Mouse (Mus musculus) hematopoietic stem cell, adult 5-6 weeks (primary cell): ENCODE data around the gene Echs1. TPM values are rescaled to one million over a fixed set of nuclear protein-coding genes. Genes with fewer than 3 reads are reported as not detected.

Source experiments
- ATAC-seq, 2 experiments: fragments of 125-278 bp in 1 of 2; replicated peaks in 1 of 2; 2 replicates each; pipeline ENCODE4 v1.8.0; 2016 to 2017; ENCODE audit warnings: inconsistent platforms in 2 of 2, mild to moderate bottlenecking in 2 of 2, moderate number of reproducible peaks in 2 of 2, low read depth in 1 of 2, moderate TSS enrichment in 1 of 2; ENCODE audit not compliant: low FRiP score in 2 of 2, poor library complexity in 2 of 2, severe bottlenecking in 2 of 2, insufficient read depth in 1 of 2, low TSS enrichment in 1 of 2
- total RNA-seq: library from RNA; stranded (forward); fragments of 172-1452, 232-1000 nt; gene quantifications from 2 replicates; pipeline ENCODE4 v1.2.3, GENCODE M21; 2017

The Echs1 gene
- total RNA-seq, 1 experiment from 2014 or later, result 65.3 TPM

DNA sequence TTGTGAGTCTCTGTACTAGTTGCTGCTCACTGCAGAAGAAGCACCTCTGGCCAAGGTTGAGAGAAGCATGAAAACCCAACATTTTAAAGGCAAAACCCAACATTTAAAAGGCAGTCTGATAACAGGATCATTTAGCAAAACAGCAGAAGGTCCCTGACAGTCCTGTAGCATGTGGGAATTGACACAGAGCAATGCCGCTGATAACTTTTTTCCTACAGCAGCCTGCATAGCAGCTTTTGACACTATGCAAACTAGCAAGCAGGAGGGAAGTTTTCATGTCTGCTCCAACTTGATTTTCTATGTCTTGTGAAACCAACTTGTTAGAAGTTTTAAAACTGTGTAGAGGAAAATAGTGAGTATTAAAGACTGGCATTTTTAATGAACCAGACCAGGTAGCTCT is 8.1 kb upstream of the Echs1 start:
- ATAC-seq, result no peak

DNA sequence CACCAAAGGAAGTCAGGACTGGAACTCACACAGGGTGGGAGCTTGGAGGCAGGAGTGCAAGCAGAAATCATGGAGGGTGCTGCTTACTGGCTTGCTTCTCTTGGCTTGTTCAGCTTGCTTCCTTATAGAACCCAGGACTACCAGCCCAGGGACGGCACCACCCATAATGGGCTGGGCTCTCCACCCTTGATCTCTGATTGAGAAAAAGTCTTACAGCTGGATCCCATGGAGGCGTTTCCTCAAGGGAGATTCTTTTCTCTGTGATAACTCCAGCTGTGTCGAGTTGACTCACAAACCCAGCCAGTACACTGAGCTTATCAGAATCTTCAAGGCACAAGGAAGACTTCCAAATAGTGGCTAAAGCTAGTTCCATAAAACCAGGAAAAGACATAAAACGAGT is 6.5 kb upstream of the Echs1 start:
- ATAC-seq, result no peak

DNA sequence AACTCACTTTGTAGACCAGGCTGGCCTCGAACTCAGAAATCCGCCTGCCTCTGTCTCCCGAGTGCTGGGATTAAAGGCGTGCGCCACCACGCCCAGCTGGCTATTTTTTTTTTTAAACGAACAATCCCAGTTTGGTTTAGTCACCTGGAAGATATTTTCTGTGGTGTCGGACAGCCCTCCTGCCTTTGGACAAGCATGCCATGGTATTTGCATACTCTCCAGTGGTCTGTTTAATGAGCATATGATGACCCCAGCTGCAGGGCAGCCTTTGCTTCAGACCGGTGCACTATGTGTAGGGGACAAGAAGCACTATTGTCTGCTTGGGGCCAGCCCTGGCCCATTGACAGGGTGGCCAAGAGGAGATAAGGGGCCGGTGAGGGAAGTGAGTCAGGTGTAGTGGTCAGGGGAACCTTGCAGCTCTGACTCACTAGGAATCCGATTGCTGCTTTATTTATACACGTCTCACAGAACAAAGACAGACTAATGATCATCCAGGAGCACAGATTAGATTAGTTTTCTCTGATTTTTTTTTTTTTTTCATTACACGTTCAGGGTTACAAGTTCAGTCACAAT is 5.1 kb upstream of the Echs1 start:
- ATAC-seq, result no peak

DNA sequence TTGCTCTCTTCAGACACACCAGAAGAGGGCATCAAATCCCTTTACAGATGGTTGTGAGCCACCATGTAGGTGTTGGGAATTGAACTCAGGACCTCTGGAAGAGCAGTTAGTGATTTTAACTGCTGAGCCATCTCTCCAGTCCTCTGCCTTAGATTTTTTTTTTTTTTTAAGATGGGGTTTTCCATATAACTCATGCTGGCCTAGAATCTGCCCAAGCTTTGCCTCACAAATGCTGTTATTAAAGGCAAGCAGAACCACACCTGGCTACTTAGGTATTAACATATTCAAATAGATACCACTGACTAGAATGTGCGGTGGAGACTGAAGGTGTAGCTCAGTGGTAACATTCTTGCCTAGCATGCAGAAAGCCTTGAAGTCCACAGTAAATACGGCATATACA is 4.2 kb upstream of the Echs1 start:
- ATAC-seq, result no peak

DNA sequence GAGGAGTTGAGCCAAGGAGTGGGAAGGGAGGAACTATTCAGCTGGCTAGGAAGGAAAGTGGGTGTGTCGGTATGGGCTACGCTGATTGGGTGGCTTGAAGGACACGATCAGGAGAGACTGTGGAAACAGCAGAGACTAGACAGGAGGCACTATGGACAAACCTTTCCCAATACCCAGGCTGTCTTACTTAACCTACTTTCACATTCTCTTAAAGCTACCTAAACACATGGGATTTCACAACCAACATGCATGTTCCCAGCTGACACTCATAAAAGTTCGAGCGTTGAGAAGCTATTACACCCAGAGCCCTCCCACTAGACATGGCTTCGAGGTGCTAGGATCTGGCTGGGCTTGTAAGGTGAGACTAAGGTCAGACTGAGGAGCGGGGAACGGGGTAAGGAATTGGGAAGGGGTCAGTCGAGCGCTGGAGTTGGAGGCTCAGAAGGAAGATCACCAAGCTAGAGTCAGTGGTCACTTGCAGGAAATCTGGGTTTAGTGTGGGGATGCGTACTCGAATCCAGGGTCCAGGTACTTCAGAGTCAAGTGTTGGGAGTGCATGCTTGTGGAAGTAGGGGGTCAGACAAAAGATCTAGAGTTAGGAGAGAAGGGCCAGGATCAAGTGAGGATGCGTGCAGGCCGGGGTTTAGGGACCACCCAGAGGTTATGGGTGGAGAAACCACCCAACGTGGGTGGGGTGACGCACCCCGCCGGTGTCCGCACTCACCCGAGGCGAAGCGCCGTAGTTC is 520 bp downstream of the Echs1 start, which contains the start of gene Paox:
Gene Paox, plus strand, starts transcription at position 217 of the 746 bp plus-strand sequence.
- ATAC-seq, result peak; percentile 40 to 60

DNA sequence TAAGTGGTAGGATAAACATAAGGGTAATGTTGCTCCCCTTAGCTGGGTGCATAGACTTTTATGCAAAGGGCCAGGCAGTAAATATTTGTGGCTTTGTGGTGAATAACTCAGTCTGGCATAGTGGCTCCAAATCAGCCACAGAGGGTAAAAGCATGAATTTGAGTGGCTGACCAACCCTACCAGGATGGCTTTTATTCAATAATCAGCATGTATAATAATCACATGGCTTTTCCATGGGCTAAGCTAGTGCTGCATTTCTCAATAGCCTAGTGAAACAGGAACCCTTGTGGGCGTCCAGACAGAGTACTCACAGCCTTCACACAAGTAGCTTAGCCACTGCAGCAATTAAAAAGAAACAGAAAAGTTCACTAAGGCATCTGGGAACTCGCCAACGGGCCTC is 4.3 kb downstream of the Echs1 start:
- ATAC-seq, result no peak

DNA sequence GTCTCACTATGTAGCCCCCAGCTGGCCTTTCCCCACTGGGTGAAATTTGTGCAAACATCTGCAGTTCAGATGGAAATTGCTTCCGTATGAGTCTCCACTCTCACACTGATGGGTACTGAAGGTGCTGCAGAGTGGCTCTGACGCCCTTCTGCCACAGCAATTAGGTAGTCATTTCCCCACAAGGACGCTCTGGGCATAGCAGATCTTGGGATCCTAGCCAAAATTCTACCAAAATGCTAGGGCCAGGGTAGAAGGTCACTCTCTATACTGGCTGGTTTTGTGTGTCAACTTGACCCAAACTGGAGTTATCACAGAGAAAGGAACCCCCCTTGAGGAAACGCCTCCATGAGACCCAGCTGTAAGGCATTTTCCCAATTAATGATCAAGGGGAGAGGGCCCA is 12.3 kb downstream of the Echs1 start:
- ATAC-seq, result no peak

DNA sequence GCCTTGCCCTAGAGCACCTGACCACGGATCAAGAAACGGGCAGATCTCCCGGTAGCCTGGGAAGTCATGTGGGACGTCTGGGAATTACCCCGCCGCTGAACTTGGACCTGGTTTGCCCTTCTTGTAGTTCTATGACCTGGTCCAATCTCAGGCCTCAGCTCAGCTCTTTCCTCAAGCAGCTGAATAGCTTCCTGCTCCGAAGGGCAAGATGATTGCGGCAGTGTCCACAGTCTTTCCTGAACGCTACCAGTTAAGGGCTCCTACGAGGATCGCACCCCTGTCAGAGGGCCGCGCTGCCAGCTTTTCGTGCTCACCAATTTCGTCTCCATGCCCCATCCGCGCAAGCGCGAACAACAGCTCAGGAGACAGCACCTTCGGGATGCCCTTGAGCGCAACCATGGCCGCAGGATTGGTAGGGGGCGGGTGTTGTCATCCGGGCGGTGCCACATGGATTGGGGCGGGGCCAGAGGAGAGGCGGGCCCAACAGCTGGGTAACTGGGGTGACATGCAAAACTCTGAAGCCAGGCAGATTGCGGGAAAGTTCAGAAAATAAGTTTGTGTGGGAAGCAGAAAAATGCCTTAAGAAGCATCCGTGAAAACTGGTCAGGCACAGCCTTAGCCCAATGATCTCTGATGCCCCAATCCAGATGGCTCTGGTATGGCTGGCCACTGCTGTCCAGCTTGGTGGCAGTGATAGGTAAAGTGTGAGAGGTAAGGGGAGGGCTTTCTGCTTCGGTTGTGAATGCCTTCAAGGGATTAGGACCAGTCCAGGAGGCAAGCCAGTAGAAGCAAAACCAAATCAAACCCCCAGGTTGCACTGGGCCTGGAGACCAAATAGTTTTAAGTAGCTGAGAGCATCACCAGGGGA is 14.0 kb downstream of the Echs1 start, which contains the start of gene Fuom:
Gene Fuom, minus strand, starts transcription at position 449 of the 868 bp plus-strand sequence.
- peak; percentile 96 to 97 for ATAC-seq

DNA sequence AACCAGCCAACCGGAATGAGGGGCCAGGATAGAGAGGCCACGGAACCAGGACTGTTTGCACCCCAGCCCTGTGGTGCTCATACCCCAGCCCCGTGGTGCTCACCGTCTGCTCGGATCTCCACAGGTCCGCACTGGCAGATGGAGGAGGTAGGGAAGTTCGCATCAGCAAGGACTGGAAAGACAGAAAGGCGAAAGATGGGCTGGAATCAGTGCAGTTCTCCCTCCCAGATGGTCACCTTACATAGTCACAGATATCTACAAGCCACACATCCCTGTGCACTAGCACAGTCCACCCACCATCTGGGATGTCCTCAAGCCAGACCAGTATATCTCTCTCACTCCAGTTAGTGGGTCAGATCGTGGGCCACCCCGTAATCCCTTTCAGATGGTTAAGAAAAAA is 14.8 kb downstream of the Echs1 start:
- ATAC-seq, result no peak

DNA sequence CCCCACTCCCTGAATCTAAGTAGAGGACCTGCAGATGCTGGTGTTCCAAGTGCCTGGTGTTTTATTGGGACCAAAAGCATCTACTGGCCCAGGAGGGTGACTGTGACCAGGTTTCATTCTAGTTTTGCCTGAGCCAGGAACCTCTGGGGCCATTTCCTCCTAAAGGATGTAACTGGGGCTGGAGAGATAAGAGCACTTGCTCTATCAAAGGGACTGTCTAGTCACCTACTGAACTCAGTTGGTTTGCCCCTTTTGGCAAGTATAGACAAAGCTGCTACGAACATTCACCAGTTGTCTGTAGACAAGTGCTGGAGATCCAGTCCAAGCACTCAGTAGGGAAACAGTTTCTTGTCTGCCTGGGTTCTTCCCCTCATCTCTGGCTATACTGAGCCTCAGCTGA is 17.8 kb downstream of the Echs1 start:
- no peak for ATAC-seq

DNA sequence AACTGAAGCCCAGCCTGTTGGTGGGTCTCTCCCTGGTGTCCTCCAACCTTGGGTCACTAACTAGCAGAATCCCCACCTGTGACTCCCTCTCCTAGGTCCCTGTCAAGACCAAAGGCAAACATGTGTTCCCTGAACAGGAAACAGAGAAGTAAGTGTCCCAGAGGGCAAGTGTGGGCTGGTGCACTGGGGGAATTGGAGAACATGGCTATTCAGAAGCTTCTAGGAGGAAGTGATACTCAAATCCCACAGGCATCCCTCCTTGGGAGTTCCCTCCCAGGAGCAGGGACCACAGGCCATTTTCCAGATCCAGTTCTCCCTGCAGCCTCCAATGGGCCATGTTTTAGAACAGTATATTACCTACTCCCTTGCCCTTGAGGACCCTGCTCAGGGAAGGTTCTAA is 20.2 kb downstream of the Echs1 start:
- no peak for ATAC-seq

DNA sequence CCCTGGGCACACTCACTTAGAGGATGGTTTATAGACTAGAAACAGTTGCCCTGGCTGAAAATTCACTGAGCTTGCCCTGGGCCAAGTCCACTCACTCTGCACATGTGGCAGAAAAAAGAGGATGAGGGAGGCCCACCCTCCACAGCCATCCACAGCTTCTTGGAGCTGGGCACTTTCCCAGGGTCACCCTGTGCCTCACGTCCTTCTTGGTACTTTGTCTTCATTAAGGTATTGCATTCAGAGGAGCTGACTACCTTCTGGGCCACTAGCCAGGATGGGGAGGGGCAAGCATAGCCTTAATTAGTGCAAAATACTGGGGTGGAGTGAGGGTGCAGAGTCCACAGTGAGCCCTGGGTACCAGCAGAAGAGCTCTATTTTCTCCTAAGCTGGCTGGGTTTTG is 20.7 kb downstream of the Echs1 start:
- no peak for ATAC-seq

DNA sequence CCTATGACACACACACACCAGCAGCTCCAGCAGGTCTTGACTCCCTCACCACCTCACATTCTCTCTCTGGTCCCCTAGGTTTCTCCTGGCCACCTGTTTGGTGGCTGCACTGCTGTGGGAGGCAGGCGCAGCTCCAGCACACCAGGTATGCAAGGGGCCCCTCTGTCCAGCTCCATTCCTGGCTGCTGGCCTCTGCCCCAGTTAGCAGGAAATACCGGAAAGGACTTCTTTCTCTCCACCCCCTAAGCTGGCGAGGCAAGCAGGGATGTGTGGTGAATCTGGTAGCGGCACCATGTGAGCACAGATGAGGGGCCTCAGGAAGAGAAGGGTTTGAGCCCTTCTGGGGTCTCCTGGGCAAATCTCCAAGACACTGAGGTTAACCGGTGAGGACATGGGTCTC is 21.3 kb downstream of the Echs1 start:
- no peak for ATAC-seq

DNA sequence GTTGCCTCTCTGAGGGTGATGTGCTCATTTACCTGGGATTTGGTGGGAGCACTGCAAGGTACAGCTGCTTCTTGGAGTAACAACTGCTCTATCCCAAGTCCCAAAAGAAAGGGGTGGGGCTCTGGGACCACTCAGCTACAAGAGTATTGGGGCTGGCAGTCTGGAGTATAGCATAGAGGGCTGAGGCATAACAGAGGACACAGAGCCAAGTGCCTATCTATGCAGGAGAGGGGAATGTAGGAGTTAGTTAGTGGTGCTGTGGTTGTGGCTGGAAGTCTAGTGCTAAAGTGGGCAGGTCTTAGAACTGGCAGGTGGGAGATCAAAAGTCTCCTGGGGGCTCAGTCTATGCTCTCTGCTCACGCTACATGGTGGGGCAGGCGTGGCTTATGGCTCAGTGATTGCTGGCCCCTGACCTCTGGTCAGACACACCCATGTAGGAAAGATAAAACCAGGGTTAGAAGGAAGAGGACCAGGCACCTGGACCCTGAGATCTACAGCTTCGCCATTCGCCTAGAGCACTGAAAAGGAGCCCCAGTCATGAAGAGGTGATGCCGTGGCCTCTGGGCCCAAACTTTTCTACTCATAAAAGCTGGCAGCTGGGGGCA is 23.2 kb downstream of the Echs1 start, which contains the start of gene Prap1:
Gene Prap1, plus strand, starts transcription at position 472 of the 605 bp plus-strand sequence.
- ATAC-seq, result no peak

DNA sequence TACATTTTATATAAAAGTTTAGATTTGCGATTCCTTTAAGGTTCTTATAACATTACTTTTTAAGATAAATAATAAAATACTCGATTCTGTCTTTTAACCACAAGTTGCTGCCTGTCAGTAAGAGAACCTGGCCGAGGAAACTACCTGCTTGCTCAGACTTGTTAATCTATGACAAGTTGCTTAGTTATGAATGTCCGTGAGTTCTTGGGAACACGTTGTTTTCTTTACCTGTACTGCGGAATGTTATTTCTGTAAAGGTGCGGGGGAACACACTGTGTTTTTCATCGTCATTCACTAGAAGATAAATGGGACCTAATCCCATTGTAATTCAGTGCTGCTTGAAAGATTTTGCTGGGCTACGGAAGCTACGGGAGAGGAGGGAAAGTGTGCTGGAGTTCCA is 25.7 kb downstream of the Echs1 start:
- ATAC-seq, result no peak

DNA sequence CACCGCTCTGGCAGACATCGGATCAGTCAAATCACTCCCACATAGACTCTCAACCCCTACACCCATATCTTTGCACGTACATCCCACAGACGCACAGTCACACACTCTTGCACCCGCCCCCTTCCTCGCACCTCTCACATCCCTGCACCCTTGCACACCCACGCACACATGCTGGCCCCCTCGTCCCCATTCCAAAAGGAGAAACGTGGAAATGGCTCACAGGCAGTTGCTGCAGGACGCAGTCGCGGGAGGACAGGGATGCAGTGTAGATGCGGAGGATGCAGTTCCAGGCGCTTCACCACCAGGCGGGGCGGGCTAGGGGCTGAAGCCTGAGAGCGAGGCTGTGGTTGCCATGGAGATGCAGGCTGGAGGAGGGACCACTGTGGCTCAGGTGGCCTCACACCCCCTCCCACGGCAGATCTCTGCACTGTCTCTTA is 34.0 kb downstream of the Echs1 start, which contains the start of gene Caly:
Gene Caly, minus strand, starts transcription at position 307 of the 437 bp plus-strand sequence.
- peak; percentile 54 to 55; a peak in 3 of 4 replicates for ATAC-seq

DNA sequence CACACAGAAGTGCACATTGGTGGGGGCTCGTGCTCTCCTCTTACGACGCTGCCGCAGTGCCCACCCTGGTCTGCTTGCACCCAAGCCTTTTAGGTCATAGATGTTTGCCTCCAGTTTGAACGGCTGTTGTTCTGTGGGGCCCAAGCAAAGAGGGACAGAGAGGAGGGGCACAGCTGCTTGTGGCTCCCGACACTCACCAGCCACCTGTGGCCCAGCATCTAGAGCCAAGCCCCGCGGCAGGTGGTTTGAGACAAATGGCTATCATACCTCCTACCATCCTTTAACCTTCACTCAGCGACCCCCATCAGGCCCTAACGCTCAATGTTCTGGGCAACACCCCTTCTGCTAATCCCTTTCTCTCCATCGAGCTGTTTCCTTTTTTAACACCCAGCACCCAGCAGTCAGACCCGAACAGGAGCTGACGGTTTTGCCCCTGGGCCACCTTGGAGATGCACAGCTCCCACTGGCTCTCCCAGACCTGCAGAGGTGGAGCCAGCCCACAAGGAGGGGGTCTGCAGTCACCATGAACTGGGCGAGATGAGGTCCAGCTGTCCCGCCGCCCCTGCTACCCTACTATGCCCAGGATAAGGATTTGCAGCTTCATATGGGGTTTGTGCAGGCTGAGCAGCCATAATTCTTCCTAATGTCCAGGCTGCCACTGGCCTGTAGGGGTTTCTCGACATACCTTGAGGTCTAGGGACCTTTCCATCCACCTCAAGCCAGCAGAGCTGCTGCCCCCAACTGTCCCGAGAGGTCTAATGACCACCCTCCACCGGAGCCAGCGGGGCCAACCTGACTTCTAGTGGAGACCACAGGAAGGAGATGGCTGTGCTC is 34.7 kb downstream of the Echs1 start:
- ATAC-seq, result no peak
